Mouse (Mus musculus): Measurements from ENCODE around the gene Chrng. TPM values are rescaled to one million over a fixed set of nuclear protein-coding genes. Genes with fewer than 3 reads are reported as not detected.

Chrng gene
- total RNA-seq, 2 experiments from 2014 or later = not detected

GRCm38 (mm10) chr1:87245929-87246815, 41.7 kb downstream of the Chrng start:
- intact Hi-C loops (cut with DNase I) = loop anchor here (1.0 to 5.0 kb wide), 2 partner anchors 46 to 121 kb away; no protein-coding TSS in a partner anchor
- DNase-seq = peak; percentile 82 to 88

- no peak for DNase-seq
- intact Hi-C loops (cut with DNase I) = no loop called here
These were observed 47.7 kb downstream of the Chrng start for GRCm38 (mm10) chr1:87252040-87252609.

- DNase-seq = no peak
- intact Hi-C loops (cut with DNase I) = no loop called here
These were observed 50.7 kb downstream of the Chrng start for GRCm38 (mm10) chr1:87255173-87255572.

GRCm38 (mm10) chr1:87257691-87258090, 53.2 kb downstream of the Chrng start:
- intact Hi-C loops (cut with DNase I) = loop anchor here (1.0 kb wide), 1 partner anchor 35 kb away; no protein-coding TSS in a partner anchor
- no peak for DNase-seq

- intact Hi-C loops (cut with DNase I) = loop anchor here (1.0 kb wide), 1 partner anchor 34 kb away; no protein-coding TSS in a partner anchor
These were observed 54.0 kb downstream of the Chrng start for GRCm38 (mm10) chr1:87258484-87258883.

GRCm38 (mm10) chr1:87259316-87259715, 54.9 kb downstream of the Chrng start:
- no peak for DNase-seq
- intact Hi-C loops (cut with DNase I) = no loop called here

More at GRCm38 (mm10) chr1:87258484-87258883, 54.0 kb downstream of the Chrng start:
- peak; percentile 20 to 45 for DNase-seq

Other genes starting within 250 kb of the Chrng start
- gene Alppl2, start 114.7 kb upstream of the Chrng start, total RNA-seq (2021) = not detected
- not detected for gene Alpi, start 103.1 kb upstream of the Chrng start, total RNA-seq (2021)
- gene Akp3, start 79.7 kb upstream of the Chrng start, total RNA-seq (2021) = not detected
- gene Ecel1, start 48.1 kb upstream of the Chrng start, total RNA-seq (2021) = not detected
- gene Prss56, start 21.3 kb upstream of the Chrng start, total RNA-seq (2021) = not detected
- not detected for gene Chrnd, start 14.1 kb upstream of the Chrng start, total RNA-seq (2021)
- gene Eif4e2, start 9.3 kb downstream of the Chrng start, total RNA-seq (2021) = 10 to 100 TPM; 63.7 to 66.8 TPM
- 1 to 10 TPM; 6.4 to 6.8 TPM for gene Efhd1, start 59.7 kb downstream of the Chrng start, total RNA-seq (2021)
- 10 to 100 TPM; 46.6 to 53.5 TPM for gene Gigyf2, start 122.3 kb downstream of the Chrng start, total RNA-seq (2021)
- not detected for gene Kcnj13, start 190.1 kb downstream of the Chrng start, total RNA-seq (2021)